Comparison of ENCODE assay signal across 8 mouse cellular contexts in the genomic region with DNA sequence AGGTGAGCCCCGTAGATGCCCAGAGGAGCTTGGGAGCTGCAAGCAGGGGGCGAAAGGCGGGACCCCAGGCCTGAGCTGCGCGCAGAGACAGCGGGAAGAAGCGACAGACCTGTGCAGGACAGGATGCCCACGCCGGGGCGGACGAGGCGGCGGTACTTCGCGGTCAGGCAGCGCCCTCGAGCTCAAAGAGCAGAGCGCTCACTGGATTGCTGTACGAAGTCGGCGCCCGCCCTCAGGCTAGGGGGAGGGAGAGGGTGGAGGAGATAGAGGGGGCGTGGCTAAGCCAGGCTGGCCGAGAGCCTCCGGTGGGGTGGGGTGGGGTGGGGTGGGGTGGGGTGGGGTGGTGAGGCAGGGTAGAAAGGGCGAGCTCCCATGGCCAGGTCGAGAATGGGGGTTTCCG. TPM values are rescaled to one million over a fixed set of nuclear protein-coding genes. Genes with fewer than 3 reads are reported as not detected.
DNase-seq lines count a peak whose midpoint lies in the region; ATAC-seq lines count a peak whose summit lies in the region.

A gene (minus strand): TSS at position 276 of the 400 bp plus-strand sequence.

- peaks cover 53% of the 10 kb centered on the region for H3K27me3 ChIP-seq in kidney, embryonic 15.5 days
- peaks cover 28% of the 10 kb centered on the region for H3K27me3 ChIP-seq in intestine, embryonic 14.5 days (replicated peaks; ENCODE audit: control insufficient read depth, insufficient read depth, low read length)
- H3K27me3 ChIP-seq in midbrain, embryonic 15.5 days (replicated peaks) = peaks cover 30% of the 10 kb centered on the region

- peak within 1 kb of the TSS; percentile 67 for H3K4me2 ChIP-seq in kidney, embryonic 15.5 days
- peak within 1 kb of the TSS; percentile 50 for H3K4me2 ChIP-seq in intestine, embryonic 14.5 days (ENCODE audit: low read length)
- H3K4me2 ChIP-seq in midbrain, embryonic 15.5 days = peak within 1 kb of the TSS; percentile 56

- WGBS in kidney, embryonic 15.5 days = under 1% methylated on average over 19 of the region's 28 CpGs
- WGBS in intestine, embryonic 14.5 days = under 1% methylated on average over 28 of the region's 28 CpGs
- under 1% methylated on average over 27 of the region's 28 CpGs for WGBS in midbrain, embryonic 15.5 days

- ATAC-seq in kidney, embryonic 15.5 days (replicated peaks; ENCODE audit: low FRiP score) = 0 out of 2 replicates have a peak, but pooled peaks have one; percentile 54
- peak; percentile 64; the same call in 1 of the 2 replicates for ATAC-seq in intestine, embryonic 14.5 days (replicated peaks; ENCODE audit: low FRiP score, low TSS enrichment, low read depth)
- no peak for ATAC-seq in midbrain, embryonic 15.5 days (replicated peaks)
- no peak for ATAC-seq in megakaryocyte-erythroid progenitor cell, adult 5-6 weeks (replicated peaks; ENCODE audit: low FRiP score, low TSS enrichment, poor library complexity, severe bottlenecking)
- no peak for ATAC-seq in megakaryocyte, adult 5-6 weeks (ENCODE audit: poor library complexity, severe bottlenecking)

- no peaks in the 10 kb centered on the region for H3K9me3 ChIP-seq in kidney, embryonic 15.5 days (replicated peaks)
- H3K9me3 ChIP-seq in intestine, embryonic 14.5 days (ENCODE audit: control insufficient read depth, low read length) = no peaks in the 10 kb centered on the region
- no peaks in the 10 kb centered on the region for H3K9me3 ChIP-seq in midbrain, embryonic 15.5 days

- no peak within 1 kb of the TSS for H3K27ac ChIP-seq in kidney, embryonic 15.5 days
- H3K27ac ChIP-seq in intestine, embryonic 14.5 days (ENCODE audit: low read depth) = no peak within 1 kb of the TSS
- H3K27ac ChIP-seq in midbrain, embryonic 15.5 days = no peak within 1 kb of the TSS

- H3K4me3 ChIP-seq in kidney, embryonic 15.5 days (replicated peaks) = peak within 1 kb of the TSS; percentile 33
- H3K4me3 ChIP-seq in intestine, embryonic 14.5 days (ENCODE audit: low read depth, low read length) = peak within 1 kb of the TSS; percentile 21
- H3K4me3 ChIP-seq in midbrain, embryonic 15.5 days = peak within 1 kb of the TSS; percentile 33

- DNase-seq in kidney, adult 11 months = no peak
- peak; percentile 66 for DNase-seq in embryo, embryonic 10.5 days (ENCODE audit: low spot score)
- peak; percentile 58 for DNase-seq in intestine, embryonic 14.5 days (ENCODE audit: low spot score)
- DNase-seq in spleen, postnatal 10 days (ENCODE audit: low spot score in 2 of 2) = no peak

- peak within 1 kb of the TSS; percentile 44 for H3K9ac ChIP-seq in kidney, embryonic 15.5 days
- peak within 1 kb of the TSS; percentile 27; the same call in 1 of the 2 replicates for H3K9ac ChIP-seq in intestine, embryonic 14.5 days (ENCODE audit: low read length)
- H3K9ac ChIP-seq in midbrain, embryonic 15.5 days = peak within 1 kb of the TSS; percentile 38

- H3K36me3 ChIP-seq in kidney, embryonic 15.5 days = no peaks in the 10 kb centered on the region
- no peaks in the 10 kb centered on the region for H3K36me3 ChIP-seq in intestine, embryonic 14.5 days (ENCODE audit: control insufficient read depth, insufficient read depth, low read length)
- no peaks in the 10 kb centered on the region for H3K36me3 ChIP-seq in midbrain, embryonic 15.5 days (replicated peaks)

- peaks cover 8% of the 10 kb centered on the region for H3K4me1 ChIP-seq in kidney, embryonic 15.5 days
- H3K4me1 ChIP-seq in intestine, embryonic 14.5 days (replicated peaks; ENCODE audit: control insufficient read depth, insufficient read depth, low read length) = peaks cover 6% of the 10 kb centered on the region; the same call in 1 of the 2 replicates
- peaks cover 7% of the 10 kb centered on the region for H3K4me1 ChIP-seq in midbrain, embryonic 15.5 days

RNA-seq across cellular contexts. Expression of the gene that starts here (rescaled TPM):
- not detected in 2 replicates for polyA plus RNA-seq in kidney, embryonic 15.5 days (2015; fragmentation: Nextera tagmentation; extraction: Ambion mirVana)
- polyA plus RNA-seq in intestine, embryonic 14.5 days (2014; fragmentation: Nextera tagmentation; extraction: Ambion mirVana) = 0.19 and 0.36 TPM in 2 replicates
- 0.32 and 0.98 TPM in 2 replicates for polyA plus RNA-seq in midbrain, embryonic 15.5 days (2015; fragmentation: Nextera tagmentation; extraction: Ambion mirVana)
- total RNA-seq in megakaryocyte-erythroid progenitor cell, adult 5-6 weeks (2014; fragmentation: Nextera tagmentation) = not detected in 2 replicates
- not detected in 2 replicates for total RNA-seq in megakaryocyte-erythroid progenitor cell, adult 5-6 weeks (2017)
- not detected in 2 replicates for total RNA-seq in megakaryocyte, adult 5-6 weeks (2015)
- total RNA-seq in megakaryocyte, adult 5-6 weeks (2017) = not detected in 2 replicates

Comparison
In these comparisons a context has a peak if more than half of its experiments do, and no peak if none do; other contexts are left out.
1. Peak in ATAC-seq, H3K4me3 ChIP-seq, H3K9ac ChIP-seq and H3K4me2 ChIP-seq in kidney, embryonic 15.5 days; RNA of the gene not detected or under 1 TPM.
2. Peak in DNase-seq, ATAC-seq, H3K4me3 ChIP-seq, H3K9ac ChIP-seq and H3K4me2 ChIP-seq in intestine, embryonic 14.5 days; RNA of the gene not detected or under 1 TPM.